Mouse (Mus musculus): ENCODE measurements around the gene Mmp9. TPM values are rescaled to one million over a fixed set of nuclear protein-coding genes. Genes with fewer than 3 reads are reported as not detected.

Mmp9 gene
- total and polyA plus RNA-seq, 3 experiments = 0.93 to 5.1 (median 0.99) TPM

DNA sequence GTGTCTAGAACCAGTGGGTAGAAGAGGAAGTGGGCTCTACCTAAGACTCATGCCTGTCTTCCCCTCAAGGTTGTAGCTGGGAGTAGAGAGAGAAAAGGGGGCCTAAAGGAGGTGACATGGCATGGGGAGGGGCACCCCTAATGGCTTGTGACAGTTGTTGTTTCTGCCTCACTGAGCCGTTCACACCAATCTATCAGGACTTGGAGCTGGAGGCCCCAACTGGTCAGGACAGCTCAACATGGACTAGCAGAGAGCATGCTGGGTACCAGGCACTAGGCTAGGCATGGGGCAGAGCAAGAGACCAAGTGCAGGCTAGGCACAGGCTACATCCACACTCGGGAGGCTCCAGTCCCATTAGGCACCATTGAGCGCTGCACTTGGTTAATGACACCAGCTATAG is 50.5 kb downstream of the Mmp9 start:
- no peaks in the 10 kb centered on the region for H3K79me2 ChIP-seq (replicated peaks; ENCODE audit: control insufficient read depth, insufficient read depth, low read length)
- no peak overlapping the region for H3K4me3 ChIP-seq
- H3K27me3 ChIP-seq (ENCODE audit: control insufficient read depth, insufficient read depth, low read length) = no peaks in the 10 kb centered on the region
- no peaks in the 10 kb centered on the region for H3K36me3 ChIP-seq (ENCODE audit: control insufficient read depth, insufficient read depth, low read length)
- TF ChIP-seq POLR2A (IDR thresholded peaks at IDR 0.05; ENCODE audit: insufficient read depth, low read depth, low read length) = no peak
- TF ChIP-seq CTCF (IDR thresholded peaks at IDR 0.05) = no peak
- no peak for TF ChIP-seq EP300 (IDR thresholded peaks at IDR 0.05; ENCODE audit: insufficient read depth, low read depth, low read length)
- WGBS = 78% methylated on average over 3 of the region's 3 CpGs
- H3K4me1 ChIP-seq (ENCODE audit: control insufficient read depth, insufficient read depth, low read length) = no peaks in the 10 kb centered on the region
- DNase-seq = no peak
- intact Hi-C loops (cut with DNase I) = no loop called here
- no peak overlapping the region for H3K27ac ChIP-seq
- H3K9ac ChIP-seq (ENCODE audit: low read depth, low read length) = no peak overlapping the region

DNA sequence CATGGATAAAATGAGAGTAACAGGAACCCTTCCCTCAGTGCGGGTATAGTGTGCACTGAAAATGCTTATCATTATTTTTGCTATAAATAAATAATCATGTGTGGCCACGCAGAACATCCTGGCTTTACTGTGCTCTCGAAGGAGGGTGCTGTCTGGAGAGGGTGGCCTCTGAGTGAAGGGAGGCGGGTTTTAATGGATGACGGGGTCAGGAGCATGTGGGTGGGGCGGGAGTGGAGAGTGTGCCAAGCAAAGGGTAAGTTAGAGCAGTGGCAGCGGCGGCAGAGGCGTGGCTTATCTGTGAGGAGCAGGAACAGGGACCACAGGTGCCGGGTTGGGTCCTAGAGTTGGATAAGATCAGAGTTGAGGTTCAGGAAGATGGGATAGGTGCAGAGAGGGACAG is 51.2 kb downstream of the Mmp9 start:
- no peak for DNase-seq
- no peaks in the 10 kb centered on the region for H3K79me2 ChIP-seq (replicated peaks; ENCODE audit: control insufficient read depth, insufficient read depth, low read length)
- intact Hi-C loops (cut with DNase I) = no loop called here
- no peaks in the 10 kb centered on the region for H3K36me3 ChIP-seq (ENCODE audit: control insufficient read depth, insufficient read depth, low read length)
- H3K4me3 ChIP-seq = no peak overlapping the region
- H3K4me1 ChIP-seq (ENCODE audit: control insufficient read depth, insufficient read depth, low read length) = no peaks in the 10 kb centered on the region
- H3K27me3 ChIP-seq (ENCODE audit: control insufficient read depth, insufficient read depth, low read length) = no peaks in the 10 kb centered on the region
- H3K27ac ChIP-seq = no peak overlapping the region
- TF ChIP-seq EP300 (IDR thresholded peaks at IDR 0.05; ENCODE audit: insufficient read depth, low read depth, low read length) (no peak), CTCF (IDR thresholded peaks at IDR 0.05) (no peak), POLR2A (IDR thresholded peaks at IDR 0.05; ENCODE audit: insufficient read depth, low read depth, low read length) (no peak)
- 16% methylated on average over 10 of the region's 10 CpGs for WGBS
- H3K9ac ChIP-seq (ENCODE audit: low read depth, low read length) = no peak overlapping the region

DNA sequence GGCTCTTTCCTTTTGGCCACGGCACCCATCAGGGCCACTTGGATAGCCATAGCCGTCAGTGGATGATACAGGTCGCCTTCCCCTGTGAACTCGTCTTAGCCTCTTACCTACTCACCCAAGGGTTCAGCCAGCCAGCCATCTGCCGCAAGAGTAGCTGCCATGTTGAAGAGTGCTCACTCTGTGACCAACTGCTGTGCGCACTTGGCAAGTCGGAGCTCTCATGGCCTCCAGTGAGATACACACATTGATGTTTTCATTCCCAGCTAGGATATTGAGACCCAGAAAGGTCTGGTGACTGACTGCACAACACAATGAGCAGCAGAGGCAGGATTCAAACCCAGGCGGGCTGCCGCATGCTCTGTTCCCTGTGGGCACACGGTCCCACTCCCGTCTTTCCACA is 53.6 kb downstream of the Mmp9 start:
- Histone ChIP-seq H3K4me3 (no peak overlapping the region), H3K27me3 (ENCODE audit: control insufficient read depth, insufficient read depth, low read length) (peaks cover 5% of the 10 kb centered on the region; the same call in 1 of the 2 replicates), H3K4me1 (ENCODE audit: control insufficient read depth, insufficient read depth, low read length) (peaks cover 6% of the 10 kb centered on the region), H3K79me2 (replicated peaks; ENCODE audit: control insufficient read depth, insufficient read depth, low read length) (no peaks in the 10 kb centered on the region), H3K36me3 (ENCODE audit: control insufficient read depth, insufficient read depth, low read length) (no peaks in the 10 kb centered on the region), H3K27ac (no peak overlapping the region), H3K9ac (ENCODE audit: low read depth, low read length) (no peak overlapping the region)
- DNase-seq = no peak
- intact Hi-C loops (cut with DNase I) = no loop called here
- WGBS = 89% methylated on average over 11 of the region's 11 CpGs
- TF ChIP-seq CTCF (IDR thresholded peaks at IDR 0.05) (no peak), EP300 (IDR thresholded peaks at IDR 0.05; ENCODE audit: insufficient read depth, low read depth, low read length) (no peak), POLR2A (IDR thresholded peaks at IDR 0.05; ENCODE audit: insufficient read depth, low read depth, low read length) (no peak)

DNA sequence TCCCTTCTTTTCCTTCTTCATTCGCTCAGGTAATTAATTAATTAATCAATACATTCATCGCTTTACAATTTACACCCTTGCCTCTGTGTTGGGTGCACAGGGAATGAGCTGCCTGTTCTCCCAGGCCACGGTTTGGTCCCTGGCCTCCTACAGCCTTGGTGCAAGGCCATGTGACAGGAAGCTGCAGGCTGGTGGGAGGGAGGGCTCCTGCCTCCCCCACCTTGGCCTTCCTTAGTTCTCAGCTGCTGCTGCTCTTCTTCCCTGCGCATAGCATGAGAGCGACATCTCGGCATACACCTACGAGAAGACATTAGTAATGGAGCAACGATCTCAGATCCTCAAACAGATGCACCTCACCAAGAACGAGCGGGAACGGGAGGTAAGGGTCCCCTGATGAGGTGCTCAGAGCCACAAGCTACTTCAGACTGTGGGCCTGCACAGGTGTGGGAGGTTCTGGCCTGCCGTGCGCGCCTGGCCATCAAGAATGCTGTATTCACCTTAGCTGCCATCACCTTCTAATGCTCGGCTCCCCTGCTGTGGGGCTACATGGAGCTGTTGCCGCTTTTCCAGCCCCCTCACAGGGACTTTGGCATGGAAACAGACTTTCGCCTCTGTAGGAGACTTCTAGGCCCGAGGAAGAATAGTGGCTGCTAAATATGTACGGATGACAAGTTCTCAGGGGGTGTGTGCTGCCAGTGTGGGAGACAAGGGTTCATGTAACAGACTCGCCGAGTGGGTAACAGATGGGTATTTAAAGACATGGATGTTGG is 54.3 kb downstream of the Mmp9 start:
- no peak overlapping the region for H3K9ac ChIP-seq (ENCODE audit: low read depth, low read length)
- no peak for TF ChIP-seq EP300 (IDR thresholded peaks at IDR 0.05; ENCODE audit: insufficient read depth, low read depth, low read length)
- TF ChIP-seq POLR2A (IDR thresholded peaks at IDR 0.05; ENCODE audit: insufficient read depth, low read depth, low read length) = no peak
- intact Hi-C loops (cut with DNase I) = no loop called here
- no peaks in the 10 kb centered on the region for H3K79me2 ChIP-seq (replicated peaks; ENCODE audit: control insufficient read depth, insufficient read depth, low read length)
- 58% methylated on average over 21 of the region's 21 CpGs for WGBS
- peaks cover 5% of the 10 kb centered on the region; the same call in 1 of the 2 replicates for H3K27me3 ChIP-seq (ENCODE audit: control insufficient read depth, insufficient read depth, low read length)
- no peak for DNase-seq
- H3K36me3 ChIP-seq (ENCODE audit: control insufficient read depth, insufficient read depth, low read length) = no peaks in the 10 kb centered on the region
- no peak overlapping the region for H3K4me3 ChIP-seq
- no peak overlapping the region for H3K27ac ChIP-seq
- H3K4me1 ChIP-seq (ENCODE audit: control insufficient read depth, insufficient read depth, low read length) = peaks cover 6% of the 10 kb centered on the region

DNA sequence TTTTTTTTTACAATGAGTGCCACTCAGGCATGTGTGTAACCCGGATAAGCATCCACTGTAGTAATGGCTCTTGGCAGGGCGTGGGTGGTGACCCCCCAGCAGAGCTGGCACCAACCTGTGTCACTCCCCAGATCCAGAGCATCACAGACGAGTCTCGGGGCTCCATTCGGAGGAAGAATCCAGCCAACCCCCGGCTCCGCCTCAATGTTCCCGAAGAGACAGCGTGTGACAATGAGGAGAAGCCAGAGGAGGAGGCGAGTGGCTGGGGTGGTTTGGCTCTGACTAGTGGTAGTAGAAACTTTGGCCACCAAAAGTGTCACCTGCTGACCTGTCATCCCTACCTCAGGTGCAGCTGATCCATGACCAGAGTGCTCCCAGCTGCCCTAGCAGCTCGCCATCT is 55.4 kb downstream of the Mmp9 start:
- H3K9ac ChIP-seq (ENCODE audit: low read depth, low read length) = no peak overlapping the region
- H3K36me3 ChIP-seq (ENCODE audit: control insufficient read depth, insufficient read depth, low read length) = no peaks in the 10 kb centered on the region
- no peaks in the 10 kb centered on the region for H3K79me2 ChIP-seq (replicated peaks; ENCODE audit: control insufficient read depth, insufficient read depth, low read length)
- peaks cover 5% of the 10 kb centered on the region; the same call in 1 of the 2 replicates for H3K27me3 ChIP-seq (ENCODE audit: control insufficient read depth, insufficient read depth, low read length)
- no peak overlapping the region for H3K27ac ChIP-seq
- DNase-seq = no peak
- no peak overlapping the region for H3K4me3 ChIP-seq
- intact Hi-C loops (cut with DNase I) = no loop called here
- H3K4me1 ChIP-seq (ENCODE audit: control insufficient read depth, insufficient read depth, low read length) = peaks cover 6% of the 10 kb centered on the region
- TF ChIP-seq POLR2A (IDR thresholded peaks at IDR 0.05; ENCODE audit: insufficient read depth, low read depth, low read length) (no peak), CTCF (IDR thresholded peaks at IDR 0.05) (no peak), EP300 (IDR thresholded peaks at IDR 0.05; ENCODE audit: insufficient read depth, low read depth, low read length) (no peak)
- 80% methylated on average over 11 of the region's 11 CpGs for WGBS
